Mouse (Mus musculus): ENCODE measurements at regions not wholly inside any gene's neighbourhood (a gene's known extent, or its start where the extent isn't known, plus 50 kb on each side); places are given as distances from the start of the nearest gene placed in this dataset.

DNA sequence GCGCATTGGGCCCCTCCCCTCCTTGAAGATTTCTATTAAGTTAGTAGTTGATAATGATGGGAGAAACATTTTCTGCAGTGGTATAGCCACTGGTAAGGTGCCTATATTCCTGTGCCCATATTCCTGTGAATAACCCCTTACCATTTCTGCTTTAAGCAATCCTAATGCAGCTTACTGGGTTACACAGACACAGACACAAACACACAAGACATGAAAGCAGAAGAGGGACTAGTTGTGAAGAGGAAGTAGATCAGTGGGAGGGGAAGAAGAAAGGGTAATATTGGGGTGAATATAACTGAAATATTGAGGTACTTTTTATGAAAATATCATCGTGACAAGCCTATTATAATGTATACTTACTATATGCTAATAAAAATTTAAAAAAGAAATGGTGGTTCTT lies 288.2 kb downstream of the Grpr start:
- no peak for TF ChIP-seq CTCF (IDR thresholded peaks at IDR 0.05; ENCODE audit: insufficient read depth, low read length)
- no peak for TF ChIP-seq POLR2A (IDR thresholded peaks at IDR 0.05; ENCODE audit: borderline replicate concordance, extremely low read depth, low read depth, low read length)

Data from lung, adult 2 months (tissue).